Mouse (Mus musculus): ENCODE results near the gene Cylc2. TPM values are rescaled to one million over a fixed set of nuclear protein-coding genes. Genes with fewer than 3 reads are reported as not detected.

Cylc2 gene
- polyA plus RNA-seq (2015; fragmentation: Nextera tagmentation; extraction: Ambion mirVana), result not detected in 2 replicates

DNA sequence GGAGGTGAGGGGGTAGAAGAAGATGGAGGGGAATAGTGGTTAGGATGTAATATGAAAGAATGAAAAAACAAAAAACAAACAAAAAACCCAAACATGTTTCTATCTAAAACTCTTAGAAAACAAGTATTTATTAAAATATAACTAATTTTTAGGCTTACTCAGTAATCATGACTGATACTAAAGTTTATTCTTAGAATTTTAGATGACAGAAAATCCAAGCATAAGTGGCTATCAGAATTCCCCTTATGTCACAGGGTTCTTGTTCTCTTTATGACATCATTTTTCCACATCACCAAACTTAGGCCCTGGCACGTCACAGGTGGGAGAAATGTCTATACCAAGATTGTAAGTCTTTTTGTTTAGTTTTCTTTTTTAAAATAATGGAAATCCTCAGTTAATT, at the start of gene Cylc2:
Gene Cylc2, plus strand, starts transcription at position 301 of the 400 bp plus-strand sequence.
- Histone ChIP-seq H3K27me3 (ENCODE audit: control insufficient read depth, insufficient read depth, low read length) (no peaks in the 10 kb centered on the region), H3K36me3 (ENCODE audit: control insufficient read depth, insufficient read depth) (no peaks in the 10 kb centered on the region), H3K9me3 (replicated peaks; ENCODE audit: control insufficient read depth, low read length) (no peaks in the 10 kb centered on the region), H3K4me3 (ENCODE audit: low read length) (no peak within 1 kb of the TSS), H3K27ac (ENCODE audit: low read length) (no peak within 1 kb of the TSS), H3K9ac (ENCODE audit: low read length) (no peak within 1 kb of the TSS), H3K4me2 (ENCODE audit: low read depth, low read length) (no peak within 1 kb of the TSS), H3K4me1 (ENCODE audit: control insufficient read depth, insufficient read depth, low read length) (no peaks in the 10 kb centered on the region)
- 73% methylated on average over 1 of the region's 1 CpGs for WGBS
- no peak for ATAC-seq (replicated peaks; ENCODE audit: extremely low read depth, insufficient read depth, low FRiP score)
